Mouse (Mus musculus) liver, embryonic 14.5 days (tissue): Measurements from ENCODE around the gene Gxylt2. TPM values are rescaled to one million over a fixed set of nuclear protein-coding genes. Genes with fewer than 3 reads are reported as not detected.

Experiments used
- ATAC-seq: fragments of 200-750 bp; cut with Nextera tagmentation; 2 replicates; pipeline ENCODE4 v1.8.0; 2017; ENCODE audit warnings: moderate number of reproducible peaks, mild to moderate bottlenecking, moderate library complexity; ENCODE audit not compliant: insufficient read depth
- DNase-seq, 3 experiments: peaks; one replicate each; pipeline ENCODE4 v3.0.0-alpha.2; 2012 to 2013; ENCODE audit warnings: low read depth in 3 of 3, low spot score in 3 of 3
- H3K27ac ChIP-seq: fragments of 300-500 bp; sonication (generic); 2 replicates; pipeline ENCODE4 v1.5.1; 2014; ENCODE audit warnings: moderate library complexity, mild to moderate bottlenecking, control low read depth, inconsistent platforms
- H3K27me3 ChIP-seq: fragments of 300-500 bp; sonication (generic); 2 replicates; pipeline ENCODE4 v1.6.1; 2014; ENCODE audit warnings: mild to moderate bottlenecking, low read length, moderate library complexity; ENCODE audit not compliant: control insufficient read depth, insufficient read depth
- H3K36me3 ChIP-seq: fragments of 300-500 bp; sonication (generic); replicated peaks from 2 replicates; pipeline ENCODE4 v1.6.1; 2014; ENCODE audit warnings: low read depth; ENCODE audit not compliant: control insufficient read depth, insufficient read depth
- H3K4me1 ChIP-seq, 2 experiments: fragments of 200-500 bp in 1 of 2; fragments of 300-500 bp in 1 of 2; sonication (generic) in 1 of 2; replicated peaks; 2 replicates each; pipeline ENCODE4 v1.6.1; 2012 to 2014; ENCODE audit warnings: antibody characterized with exemption in 1 of 2, inconsistent platforms in 1 of 2, low read length in 1 of 2; ENCODE audit not compliant: control insufficient read depth in 2 of 2, insufficient read depth in 2 of 2
- H3K4me2 ChIP-seq: fragments of 300-500 bp; sonication (generic); 2 replicates; pipeline ENCODE4 v1.6.1; 2014; ENCODE audit warnings: low read depth, mild to moderate bottlenecking, control low read depth, moderate library complexity
- H3K4me3 ChIP-seq, 2 experiments: fragments of 200-500 bp in 1 of 2; fragments of 300-500 bp in 1 of 2; sonication (generic) in 1 of 2; 2 replicates each; pipeline ENCODE4 v1.5.1; 2012 to 2014; ENCODE audit warnings: low read depth in 2 of 2, low read length in 2 of 2, mild to moderate bottlenecking in 2 of 2, control low read depth in 1 of 2, inconsistent platforms in 1 of 2, moderate library complexity in 1 of 2; ENCODE audit not compliant: insufficient read depth in 1 of 2
- H3K9ac ChIP-seq: fragments of 300-500 bp; sonication (generic); replicated peaks from 2 replicates; pipeline ENCODE4 v1.6.1; 2014; ENCODE audit warnings: mild to moderate bottlenecking, control low read depth, moderate library complexity
- H3K9me3 ChIP-seq: fragments of 300-500 bp; sonication (generic); 2 replicates; pipeline ENCODE4 v1.6.1; 2016; ENCODE audit warnings: low read length, mixed read lengths; ENCODE audit not compliant: control insufficient read depth
- CTCF ChIP-seq: IDR thresholded peaks from 2 replicates; pipeline ENCODE4 v1.5.1; 2016; ENCODE audit warnings: antibody characterized with exemption, low read depth, control low read depth
- EP300 ChIP-seq: IDR thresholded peaks from 2 replicates; pipeline ENCODE4 v1.6.1; 2016; ENCODE audit warnings: antibody characterized with exemption, low read depth
- WGBS: fragments of 180-500 bp; shearing (Covaris S2); extraction: QIAGEN DNeasy Blood & Tissue Kit; methylation state at CpG from one replicate; pipeline ENCODE4 v1.1.7; 2014; ENCODE audit not compliant: insufficient replicate concordance; 5-methylcytosine and 5-hydroxymethylcytosine counted together
- polyA plus RNA-seq, 2 experiments: library from polyadenylated mRNA; depleted of rRNA in 1 of 2; stranded (reverse) in 1 of 2; unstranded in 1 of 2; fragments of >200 nt; fragmentation: Nextera tagmentation in 1 of 2; extraction: Ambion mirVana in 1 of 2; gene quantifications; 2 replicates each; pipeline versions ENCODE4 v1.2.1 to v1.2.3; 2012 to 2014

Gxylt2 gene
- polyA plus RNA-seq, 2 experiments, result 0.04 TPM; not detected in 1

- no peak for DNase-seq
- ATAC-seq, result no peak
- Histone ChIP-seq H3K27ac (no peak overlapping the region), H3K36me3 (no peaks in the 10 kb centered on the region), H3K9ac (no peak overlapping the region), H3K4me1 (no peaks in the 10 kb centered on the region), H3K9me3 (no peaks in the 10 kb centered on the region), H3K4me3 (no peak overlapping the region), H3K4me2 (no peak overlapping the region), H3K27me3 (no peaks in the 10 kb centered on the region)
- 59% methylated on average over 6 of the region's 6 CpGs for WGBS
- TF ChIP-seq CTCF (no peak), EP300 (no peak)
Measured at GRCm38 (mm10) chr6:100808221-100808778, 103.8 kb downstream of the Gxylt2 start.

DNA sequence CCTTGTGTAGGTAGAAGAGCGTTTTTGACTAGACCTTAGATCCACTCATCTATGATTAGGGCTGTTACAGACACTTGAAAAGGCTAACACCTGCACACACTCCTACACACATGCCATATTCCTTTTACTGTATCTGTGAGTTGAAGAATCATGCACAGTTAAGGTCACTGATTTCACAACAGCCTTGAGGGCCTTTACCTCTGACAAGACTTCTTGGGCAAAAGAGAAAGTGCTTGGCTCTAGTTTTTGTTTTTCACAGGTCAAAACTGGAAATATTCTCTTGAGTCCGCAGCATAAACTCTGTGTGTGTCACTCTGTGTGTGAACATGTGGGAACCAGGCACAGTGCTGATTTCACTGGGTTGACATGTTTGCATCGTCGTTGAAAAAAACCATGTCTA is 105.6 kb downstream of the Gxylt2 start:
- ATAC-seq, result no peak
- no peak overlapping the region for H3K9ac ChIP-seq
- no peaks in the 10 kb centered on the region for H3K36me3 ChIP-seq
- H3K27ac ChIP-seq, result no peak overlapping the region
- TF ChIP-seq CTCF (no peak), EP300 (no peak)
- H3K9me3 ChIP-seq, result no peaks in the 10 kb centered on the region
- WGBS, result 61% methylated on average over 4 of the region's 4 CpGs
- H3K4me1 ChIP-seq, result no peaks in the 10 kb centered on the region
- no peak overlapping the region for H3K4me2 ChIP-seq
- H3K27me3 ChIP-seq, result no peaks in the 10 kb centered on the region
- DNase-seq, result no peak
- H3K4me3 ChIP-seq, result no peak overlapping the region

DNA sequence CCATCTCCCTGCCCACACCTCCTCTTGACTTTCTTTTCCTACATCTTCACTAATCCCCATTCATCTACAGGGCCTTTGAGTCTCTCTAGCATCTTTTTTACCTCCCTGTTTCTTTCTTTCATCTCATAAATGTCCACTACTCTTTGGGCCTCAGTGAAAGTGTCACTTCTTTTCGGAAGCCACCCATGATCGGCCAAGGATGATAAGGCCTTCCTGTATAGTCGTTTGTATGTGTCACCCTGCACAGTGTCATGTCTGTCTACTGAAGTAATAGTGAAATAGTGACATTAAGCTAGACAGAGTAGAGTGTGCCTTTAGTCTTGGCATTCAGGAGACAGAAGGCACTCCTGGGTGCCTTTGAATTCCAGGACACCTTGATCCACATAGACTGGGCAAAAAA is 107.2 kb downstream of the Gxylt2 start:
- TF ChIP-seq EP300, result no peak
- TF ChIP-seq CTCF, result no peak
- ATAC-seq, result no peak
- Histone ChIP-seq H3K4me2 (no peak overlapping the region), H3K4me1 (no peaks in the 10 kb centered on the region), H3K27me3 (no peaks in the 10 kb centered on the region), H3K36me3 (no peaks in the 10 kb centered on the region), H3K9ac (no peak overlapping the region), H3K9me3 (no peaks in the 10 kb centered on the region), H3K4me3 (no peak overlapping the region), H3K27ac (no peak overlapping the region)
- no peak for DNase-seq
- WGBS, result 40% methylated on average over 3 of the region's 3 CpGs

DNA sequence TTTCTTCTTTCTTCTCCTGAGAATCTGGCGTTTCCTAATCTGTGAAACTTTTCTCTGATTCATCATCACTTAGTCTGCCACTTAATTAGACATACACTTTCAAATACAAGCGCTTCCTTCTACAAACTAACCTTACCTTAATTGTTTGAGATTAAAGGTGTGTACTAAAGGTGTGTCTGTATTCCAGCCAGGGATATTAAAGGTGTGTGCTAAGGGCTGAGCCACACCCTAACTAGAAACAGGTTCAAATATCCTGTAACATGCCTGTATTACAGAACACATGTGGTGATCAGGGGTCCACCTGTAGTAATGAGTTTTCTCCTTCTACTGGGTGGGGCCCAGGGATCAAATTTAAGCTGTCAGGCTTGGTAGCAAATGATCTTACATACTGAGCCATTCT is 116.8 kb downstream of the Gxylt2 start:
- 60% methylated on average over 2 of the region's 2 CpGs for WGBS
- no peak overlapping the region for H3K4me2 ChIP-seq
- TF ChIP-seq CTCF, result no peak
- TF ChIP-seq EP300, result no peak
- H3K27ac ChIP-seq, result no peak overlapping the region
- H3K4me1 ChIP-seq, result no peaks in the 10 kb centered on the region
- H3K36me3 ChIP-seq, result no peaks in the 10 kb centered on the region
- no peak overlapping the region for H3K4me3 ChIP-seq
- no peak overlapping the region for H3K9ac ChIP-seq
- ATAC-seq (no peak), DNase-seq (no peak)
- no peaks in the 10 kb centered on the region for H3K9me3 ChIP-seq
- no peaks in the 10 kb centered on the region for H3K27me3 ChIP-seq

GRCm38 (mm10) chr6:100823356-100823755 is 118.8 kb downstream of the Gxylt2 start:
- Histone ChIP-seq H3K9me3 (no peaks in the 10 kb centered on the region), H3K27ac (no peak overlapping the region), H3K36me3 (no peaks in the 10 kb centered on the region), H3K9ac (no peak overlapping the region), H3K4me1 (no peaks in the 10 kb centered on the region), H3K4me2 (no peak overlapping the region), H3K4me3 (no peak overlapping the region), H3K27me3 (no peaks in the 10 kb centered on the region)
- ATAC-seq (no peak), DNase-seq (no peak)
- TF ChIP-seq EP300 (no peak), CTCF (no peak)
- WGBS, result 53% methylated on average over 1 of the region's 1 CpGs
